Mouse (Mus musculus) left cerebral cortex, adult 11 months (tissue): ENCODE data around the gene Serpini2.
"Not testable (repeated sequence)": the region's sequence is repeated elsewhere in the genome, so short reads cannot be mapped to it uniquely, and the experiment has no call there.

Experiments
- DNase-seq: peaks from one replicate; pipeline ENCODE4 v3.0.0; 2022; ENCODE audit warnings: low spot score

Gene Serpini2

DNA sequence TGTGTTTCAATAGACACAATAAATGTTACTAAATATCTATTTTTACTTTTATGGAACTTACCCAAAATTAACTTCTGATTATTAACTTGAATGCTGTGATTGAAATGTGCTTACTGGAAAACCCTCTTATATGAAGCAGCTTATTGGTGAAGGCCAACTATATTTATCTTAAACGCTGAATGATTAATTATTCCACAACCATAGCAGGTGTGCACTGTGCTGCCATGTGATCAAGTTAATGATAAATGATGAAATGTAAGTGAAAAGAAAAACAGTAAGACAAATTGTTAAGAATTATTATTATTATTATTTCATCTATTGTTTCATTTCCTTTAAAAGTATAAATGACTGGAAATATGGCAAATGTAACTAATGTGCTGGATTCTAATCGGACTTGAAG, at the start of gene Serpini2:
Serpini2 (minus strand) TSS at position 101 of the 400 bp plus-strand sequence.
- DNase-seq, result no peak

DNA sequence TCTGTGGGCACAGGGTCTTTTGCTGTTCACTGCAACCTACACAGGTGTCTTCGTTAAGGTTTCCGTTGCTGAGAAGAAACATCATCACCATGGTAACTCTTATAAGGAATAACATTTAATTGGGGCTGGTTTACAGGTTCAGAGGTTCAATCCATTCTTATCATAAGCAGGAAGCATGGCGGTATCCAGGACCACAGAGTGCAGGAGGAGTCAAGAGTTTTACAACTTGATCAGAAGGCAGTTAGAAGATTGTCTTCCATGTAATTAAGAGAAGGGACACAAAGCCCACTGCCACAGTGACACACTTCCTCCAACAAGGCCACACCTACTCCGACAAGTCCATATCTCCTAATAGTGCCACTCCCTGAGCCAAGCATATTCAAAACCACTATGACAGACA, 39.0 kb upstream of the Serpini2 start:
- DNase-seq, result no peak

DNA sequence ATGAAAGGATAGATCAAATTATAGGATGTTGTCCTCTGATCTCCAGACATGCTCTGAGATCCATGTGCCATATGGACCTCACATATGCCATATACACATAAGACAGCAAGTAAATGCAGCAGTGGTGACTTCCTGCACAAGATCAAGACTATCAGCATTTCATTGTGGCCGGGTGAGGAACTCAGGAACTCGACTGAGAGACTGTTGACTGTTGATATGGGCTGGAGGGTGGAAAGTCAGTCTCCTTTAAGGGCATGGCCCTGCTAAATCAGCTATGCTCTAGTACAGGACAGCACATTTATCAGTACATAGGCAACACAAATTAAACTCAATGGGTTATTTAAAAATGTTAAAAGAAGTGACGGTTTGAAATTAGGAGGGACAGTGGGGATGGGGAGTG, 38.4 kb upstream of the Serpini2 start:
- no peak for DNase-seq

DNA sequence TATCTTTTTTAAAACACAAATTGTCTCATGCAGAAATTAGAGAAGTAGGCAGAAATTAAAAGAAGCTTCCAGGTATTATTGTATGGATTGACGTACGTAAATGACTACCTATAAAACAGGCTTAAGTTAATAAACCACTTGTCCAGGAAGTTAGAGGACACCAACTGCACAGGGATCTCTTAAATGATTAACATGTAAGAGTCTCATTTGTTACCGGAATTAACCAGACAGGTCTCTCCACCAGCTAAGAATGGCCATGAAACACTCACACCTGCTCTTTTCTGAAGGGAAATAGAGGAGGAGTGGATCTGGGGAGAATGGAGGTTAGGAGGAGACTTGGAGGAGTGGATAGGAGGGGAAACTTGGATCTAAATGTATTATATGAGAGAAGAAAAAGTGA, 35.7 kb upstream of the Serpini2 start:
- DNase-seq, result no peak

DNA sequence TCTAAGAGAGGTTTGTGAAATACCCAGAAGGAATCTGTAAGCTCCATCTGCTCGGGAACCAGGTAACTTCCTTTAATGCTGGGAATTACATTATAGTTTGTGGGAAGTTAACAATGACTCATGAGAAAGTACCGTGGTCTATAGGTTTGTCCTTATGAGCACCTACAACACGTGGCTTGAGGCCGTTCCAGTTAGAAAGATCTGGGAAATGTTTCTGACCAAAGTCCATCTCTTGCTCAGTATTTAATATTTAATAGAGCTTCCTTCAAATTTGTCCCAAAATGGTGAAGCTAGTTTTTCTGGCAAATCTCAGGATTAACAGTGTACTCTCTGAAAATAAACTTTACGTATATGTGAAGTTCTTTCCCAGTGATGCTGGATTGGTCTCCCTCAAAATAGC, 34.7 kb upstream of the Serpini2 start:
- no peak for DNase-seq

DNA sequence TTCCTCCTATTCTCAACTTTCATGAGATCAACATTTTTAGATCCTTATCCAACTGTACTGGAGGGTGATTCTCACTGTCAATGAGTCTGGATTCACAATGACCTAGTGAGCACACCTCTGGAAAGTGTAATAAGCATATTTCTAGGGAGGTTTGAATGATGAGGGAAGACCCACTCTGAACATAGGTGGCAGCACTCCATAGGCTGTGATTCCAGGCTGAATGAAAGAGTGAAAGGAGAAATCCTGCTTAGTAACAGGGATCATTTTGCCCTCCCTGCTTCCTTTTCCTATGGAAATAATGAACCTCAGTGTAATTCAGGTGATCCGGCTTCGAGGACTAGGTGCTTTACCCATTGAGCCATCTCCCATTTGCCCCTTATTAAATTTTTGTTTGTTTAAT, 31.2 kb upstream of the Serpini2 start:
- no peak for DNase-seq

DNA sequence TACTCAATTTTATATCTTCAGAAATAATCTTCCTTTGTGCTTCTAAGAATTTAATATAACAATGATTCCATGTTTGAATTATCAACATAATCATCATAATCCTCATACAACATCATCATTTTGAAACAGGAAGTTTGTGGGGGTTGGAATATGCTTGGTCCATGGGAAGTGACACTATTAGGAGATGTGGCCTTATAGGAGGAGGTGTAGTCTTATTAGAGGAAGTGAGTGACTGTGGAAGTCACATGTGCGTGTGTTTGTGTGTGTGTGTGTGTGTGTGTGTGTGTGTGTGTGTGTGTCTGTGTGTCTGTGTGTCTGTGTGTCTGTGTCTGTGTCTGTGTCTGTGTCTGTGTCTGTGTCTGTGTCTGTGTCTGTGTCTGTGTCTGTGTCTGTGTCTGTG, 29.6 kb upstream of the Serpini2 start:
- DNase-seq, result not testable (repeated sequence)

DNA sequence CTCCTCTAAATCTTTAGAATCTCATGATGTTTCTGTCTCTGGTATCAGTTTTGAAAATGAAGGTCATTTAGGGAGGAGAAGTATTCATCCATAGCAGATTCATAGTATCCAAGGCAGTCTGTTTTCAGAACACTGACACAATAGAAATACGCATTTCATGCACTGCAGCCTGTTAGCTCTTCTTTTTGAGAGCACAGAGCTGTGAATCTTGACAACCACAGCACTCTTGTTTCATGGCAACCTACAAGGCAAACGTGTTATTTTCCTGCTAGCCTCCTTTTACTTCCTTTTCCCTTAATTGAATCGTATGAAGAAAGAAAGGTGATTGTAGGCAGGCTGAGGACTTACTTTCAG, 27.9 kb upstream of the Serpini2 start:
- no peak for DNase-seq

DNA sequence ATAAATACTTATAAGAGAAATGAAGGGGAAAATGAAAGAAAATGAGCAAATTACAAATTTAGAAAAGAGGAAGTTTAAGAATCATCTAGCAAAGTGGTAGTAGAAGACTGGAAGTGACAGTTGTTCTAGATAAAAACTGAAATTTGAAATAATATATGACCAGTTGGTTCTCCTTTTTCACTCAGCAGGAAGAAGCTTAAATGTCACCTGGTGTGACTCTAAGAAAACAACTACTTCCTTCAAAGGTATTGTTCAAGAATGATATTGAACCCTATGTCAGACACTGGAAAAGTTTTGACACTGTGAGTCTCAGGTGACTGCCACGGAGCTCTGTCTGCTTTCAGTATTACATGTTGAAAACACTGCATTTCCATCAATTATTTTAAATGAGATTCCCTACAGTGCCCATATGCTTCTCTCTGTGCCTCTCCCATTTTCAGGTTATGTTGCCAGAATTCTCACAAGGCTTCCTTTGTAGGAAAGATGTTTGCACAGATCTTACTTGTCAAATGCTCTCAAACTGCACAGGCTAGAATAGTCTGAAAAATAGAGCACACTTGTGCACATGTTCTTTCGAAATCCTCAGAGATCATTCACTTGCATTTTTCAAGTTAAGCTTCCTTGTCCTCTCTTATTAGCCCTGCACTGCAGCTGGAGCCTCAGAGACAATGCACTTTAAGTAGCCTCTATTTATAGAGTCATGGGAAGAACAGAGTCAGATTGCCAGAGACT, 27.3 kb upstream of the Serpini2 start:
- DNase-seq, result peak; percentile 4

DNA sequence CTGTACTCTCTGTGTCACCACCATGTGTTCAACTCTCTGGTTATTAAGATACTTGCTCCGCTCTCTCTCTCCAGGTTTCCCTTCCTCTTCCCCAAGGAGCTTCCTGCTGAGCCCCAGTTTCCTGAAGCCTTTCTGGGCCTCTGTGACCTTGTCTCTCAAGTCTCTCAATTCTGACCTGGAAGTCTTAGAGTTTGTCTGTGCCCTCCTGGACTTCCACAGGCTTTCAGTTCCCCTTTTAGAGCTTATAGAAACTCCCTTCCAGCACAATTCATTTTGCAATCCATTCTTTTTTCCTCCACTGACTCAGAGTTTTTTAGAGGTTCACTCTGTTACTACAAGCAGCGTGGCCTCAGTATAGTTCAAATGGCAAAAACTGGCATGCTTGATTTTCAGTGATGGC, 23.4 kb upstream of the Serpini2 start:
- DNase-seq, result no peak

DNA sequence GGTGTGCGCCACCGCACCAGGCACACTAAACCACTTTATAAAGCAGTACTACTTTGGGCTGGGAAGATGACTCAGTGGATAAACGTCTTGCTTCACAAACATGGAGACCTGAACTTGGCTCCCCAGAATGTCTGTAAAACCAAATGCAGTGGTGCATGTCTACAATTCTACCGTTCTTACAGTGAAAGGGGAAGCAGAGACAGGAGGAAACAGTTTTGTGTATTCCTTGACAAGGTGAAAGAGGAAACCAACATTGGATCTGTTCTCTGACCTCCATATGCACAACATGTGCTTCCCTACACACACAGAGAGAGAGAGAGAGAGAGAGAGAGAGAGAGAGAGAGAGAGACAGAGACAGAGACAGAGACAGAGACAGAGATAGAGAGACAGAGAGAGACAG, 7.6 kb upstream of the Serpini2 start:
- DNase-seq, result no peak

DNA sequence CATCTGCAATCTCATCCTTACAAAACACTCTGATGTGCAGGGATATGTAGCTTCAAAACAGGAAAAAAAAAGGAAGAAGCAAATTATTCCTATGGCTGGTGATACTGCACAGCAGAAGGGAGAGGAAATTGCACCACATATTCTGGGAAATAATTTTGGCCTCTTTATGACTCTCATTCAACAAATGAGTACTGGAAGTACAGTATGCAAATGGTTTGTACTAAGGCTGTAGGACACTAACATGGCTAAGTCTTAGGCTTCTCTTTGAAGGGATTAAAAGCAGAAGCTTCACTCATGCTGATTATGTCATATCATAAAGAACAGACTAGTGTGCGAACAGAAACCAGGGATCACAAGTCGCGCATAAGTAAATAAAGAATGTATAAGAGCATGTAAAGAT, 6.6 kb upstream of the Serpini2 start:
- DNase-seq, result no peak

DNA sequence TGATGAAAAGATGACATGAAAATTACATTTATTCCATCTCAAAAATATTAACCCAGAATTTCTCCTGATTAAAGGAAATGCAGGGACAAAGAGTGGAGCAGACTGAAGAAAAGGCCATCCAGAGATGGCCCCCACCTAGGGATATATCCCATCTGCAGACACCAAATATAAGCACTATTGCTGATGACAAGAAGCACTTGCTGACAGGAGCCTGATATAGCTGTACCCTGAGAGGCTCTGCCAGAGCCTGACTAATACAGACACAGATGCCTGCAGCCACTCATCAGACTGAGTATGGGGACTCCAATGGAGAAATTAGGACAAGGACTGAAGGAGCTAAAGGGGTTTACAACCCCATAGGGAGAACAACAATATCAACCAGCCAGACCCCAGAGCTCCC, 5.2 kb upstream of the Serpini2 start:
- DNase-seq, result no peak

DNA sequence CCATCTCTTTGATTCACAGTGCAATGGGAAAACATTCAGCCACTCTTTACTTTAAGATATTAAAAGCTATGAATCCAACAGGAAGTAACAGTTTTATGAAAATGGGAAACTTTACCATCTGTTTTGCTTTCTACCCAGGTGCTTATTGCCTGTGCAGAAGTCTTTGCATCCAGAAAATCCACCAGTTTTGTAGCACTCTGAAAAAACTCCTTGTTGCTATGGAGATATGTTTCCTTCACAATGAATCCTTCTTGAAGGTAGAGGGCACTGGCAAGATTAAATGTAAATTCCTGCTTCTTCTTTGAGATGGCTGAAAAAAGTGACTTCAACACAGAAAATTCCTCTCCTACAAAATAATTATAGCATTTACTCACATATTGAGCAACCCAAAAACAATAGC, 10.5 kb downstream of the Serpini2 start:
- peak; percentile 9 for DNase-seq

DNA sequence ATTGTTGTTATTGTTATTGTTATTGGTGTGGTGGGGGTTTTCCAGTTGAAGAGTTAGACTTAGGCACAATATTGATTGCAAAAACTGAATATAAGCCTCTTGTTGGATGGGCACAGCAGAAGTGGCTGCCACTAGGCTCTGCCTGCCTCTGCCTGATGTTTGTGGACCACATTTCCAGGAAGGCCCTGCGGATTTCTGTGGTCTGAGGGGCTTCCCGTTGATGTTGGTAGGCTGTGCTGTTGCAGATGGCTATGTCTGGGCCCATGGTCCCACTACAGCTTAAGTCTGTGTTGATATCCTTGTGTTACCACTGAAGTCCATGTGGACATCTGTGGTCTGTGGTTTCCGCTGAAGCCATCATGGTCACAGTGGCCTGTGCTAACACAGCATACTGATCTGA, 50.2 kb downstream of the Serpini2 start:
- no peak for DNase-seq

DNA sequence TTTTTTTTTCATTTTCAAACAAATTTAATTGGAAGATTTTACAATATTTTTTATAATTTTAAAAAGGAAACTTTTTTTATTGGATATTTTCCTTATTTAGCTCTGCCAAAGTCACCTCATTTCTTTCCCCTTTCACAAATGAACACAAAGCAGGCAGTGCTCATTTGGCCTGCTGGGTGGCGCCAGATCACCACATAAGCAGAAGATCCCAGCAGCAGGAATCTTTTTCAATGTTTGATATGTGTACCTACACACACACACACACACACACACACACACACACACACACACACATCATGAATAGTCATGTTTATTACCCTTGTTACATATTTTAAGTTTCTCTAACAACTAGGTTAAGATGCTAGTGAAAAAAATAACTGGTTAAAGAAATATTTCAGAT, 50.7 kb downstream of the Serpini2 start:
- peak; percentile 33 for DNase-seq

DNA sequence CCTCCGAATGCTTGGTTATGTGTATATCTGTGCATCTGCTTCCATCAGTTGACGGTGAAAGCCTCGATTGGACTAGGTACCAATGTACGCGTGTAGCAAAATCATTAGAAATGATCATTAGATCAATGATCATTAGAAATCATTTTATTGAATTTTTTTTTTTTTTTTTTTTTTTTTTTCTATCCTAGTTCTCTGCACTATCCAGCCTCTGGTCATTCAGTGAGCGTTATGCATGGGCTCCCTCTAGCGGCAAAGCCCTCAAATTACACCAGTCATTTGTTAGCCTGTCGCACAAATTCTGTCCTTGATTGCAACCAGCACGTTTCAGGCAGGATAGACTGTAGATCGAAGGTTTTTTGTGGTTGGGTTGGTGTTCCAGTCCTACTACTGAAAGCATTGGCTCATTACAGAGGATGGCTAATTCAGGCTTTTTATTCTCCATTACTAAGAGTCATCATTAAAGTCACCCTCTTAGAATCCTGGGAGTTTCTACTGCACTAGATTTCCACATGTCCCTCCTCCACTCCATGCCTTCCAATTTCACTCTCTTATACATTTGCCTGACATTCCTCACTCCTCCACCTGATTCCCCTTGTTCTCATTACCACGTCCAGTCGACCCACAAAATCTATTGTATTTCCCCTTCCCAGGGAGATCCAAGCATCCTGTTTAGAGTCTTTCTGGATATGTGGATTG, 66.9 kb downstream of the Serpini2 start:
- DNase-seq, result peak; percentile 31
